Mouse (Mus musculus): Measurements from ENCODE around the gene Vamp8.
A peak's percentile ranks its signal among the peaks of the same experiment; 100 is the strongest.

The Vamp8 gene

GRCm38 (mm10) chr6:72405356-72405755 lies 14.9 kb upstream of the Vamp8 start:
- DNase-seq (ENCODE audit: low read depth, low spot score), result no peak

- peak; percentile 33 for DNase-seq (ENCODE audit: low read depth, low spot score)
Observed at GRCm38 (mm10) chr6:72401875-72402274, 11.4 kb upstream of the Vamp8 start.

- no peak for DNase-seq (ENCODE audit: low read depth, low spot score)
Observed at GRCm38 (mm10) chr6:72399967-72400366, 9.5 kb upstream of the Vamp8 start.

GRCm38 (mm10) chr6:72396837-72397251 lies 6.3 kb upstream of the Vamp8 start:
- no peak for DNase-seq (ENCODE audit: low read depth, low spot score)

GRCm38 (mm10) chr6:72392341-72392740 lies 1.8 kb upstream of the Vamp8 start:
- no peak for DNase-seq (ENCODE audit: low read depth, low spot score)

- no peak for DNase-seq (ENCODE audit: low read depth, low spot score)
Observed at GRCm38 (mm10) chr6:72390795-72391521, 455 bp upstream of the Vamp8 start.

GRCm38 (mm10) chr6:72389471-72389940 lies 997 bp downstream of the Vamp8 start:
- DNase-seq (ENCODE audit: low read depth, low spot score), result no peak

- DNase-seq (ENCODE audit: low read depth, low spot score), result no peak
Observed at GRCm38 (mm10) chr6:72388791-72389329, 1.6 kb downstream of the Vamp8 start.

- DNase-seq (ENCODE audit: low read depth, low spot score), result no peak
Observed at GRCm38 (mm10) chr6:72388266-72388665, 2.2 kb downstream of the Vamp8 start.

GRCm38 (mm10) chr6:72387816-72388215 lies 2.7 kb downstream of the Vamp8 start:
- no peak for DNase-seq (ENCODE audit: low read depth, low spot score)

GRCm38 (mm10) chr6:72386561-72386960 lies 3.9 kb downstream of the Vamp8 start:
- no peak for DNase-seq (ENCODE audit: low read depth, low spot score)

- DNase-seq (ENCODE audit: low read depth, low spot score), result no peak
Observed at GRCm38 (mm10) chr6:72385258-72385657, 5.2 kb downstream of the Vamp8 start.

GRCm38 (mm10) chr6:72383952-72384351 lies 6.6 kb downstream of the Vamp8 start:
- no peak for DNase-seq (ENCODE audit: low read depth, low spot score)

- DNase-seq (ENCODE audit: low read depth, low spot score), result no peak
Observed at GRCm38 (mm10) chr6:72383142-72383820, 7.2 kb downstream of the Vamp8 start.

- DNase-seq (ENCODE audit: low read depth, low spot score), result no peak
Observed at GRCm38 (mm10) chr6:72382494-72382893, 8.0 kb downstream of the Vamp8 start.

- DNase-seq (ENCODE audit: low read depth, low spot score), result no peak
Observed at GRCm38 (mm10) chr6:72380131-72380770, 10.3 kb downstream of the Vamp8 start, which contains the start of gene Vamp5. Gene Vamp5 (minus strand): TSS chr6:72380468.

GRCm38 (mm10) chr6:72379377-72380130 lies 10.9 kb downstream of the Vamp8 start:
- no peak for DNase-seq (ENCODE audit: low read depth, low spot score)

GRCm38 (mm10) chr6:72378510-72379234 lies 11.8 kb downstream of the Vamp8 start:
- DNase-seq (ENCODE audit: low read depth, low spot score), result no peak

GRCm38 (mm10) chr6:72374820-72375563 lies 15.5 kb downstream of the Vamp8 start:
- no peak for DNase-seq (ENCODE audit: low read depth, low spot score)

GRCm38 (mm10) chr6:72374206-72374605 lies 16.3 kb downstream of the Vamp8 start:
- no peak for DNase-seq (ENCODE audit: low read depth, low spot score)
